Mouse (Mus musculus) kidney, adult 18-20 months (tissue): Measurements from ENCODE around the gene Ubtfl1.
A peak's percentile ranks its signal among the peaks of the same experiment; 100 is the strongest.
"Not testable (repeated sequence)": the region's sequence is repeated elsewhere in the genome, so short reads cannot be mapped to it uniquely, and the experiment has no call there.

Source experiments
- DNase-seq: peaks from one replicate; pipeline ENCODE4 v3.0.0; 2021

Gene Ubtfl1

GRCm38 (mm10) chr9:18404118-18404517 is at the start of gene Ubtfl1:
TSS of gene Ubtfl1 (plus strand) at chr9:18404418.
- no peak for DNase-seq

- not testable (repeated sequence) for DNase-seq
Observed at GRCm38 (mm10) chr9:18373026-18373425, 31.2 kb upstream of the Ubtfl1 start.

DNA sequence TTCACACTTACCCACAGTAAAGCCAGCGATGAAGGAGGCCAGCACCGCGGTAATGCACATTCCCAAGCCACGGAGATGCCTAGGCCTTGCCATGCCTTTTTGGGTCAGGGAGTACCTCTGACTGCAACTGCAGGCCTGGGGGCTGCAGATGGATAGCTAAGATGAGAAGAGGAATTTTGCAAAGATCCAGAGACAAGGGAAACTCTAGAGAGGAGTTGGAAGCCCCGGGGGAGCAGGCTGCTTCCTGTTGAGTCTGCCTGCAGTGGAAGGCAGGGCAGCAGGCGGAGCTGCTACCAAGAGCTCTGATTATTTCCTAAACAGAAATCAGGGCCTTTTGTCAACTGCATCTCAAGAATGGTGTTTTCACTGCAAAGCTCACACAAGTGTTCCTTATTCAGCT is 18.4 kb upstream of the Ubtfl1 start:
- peak; percentile 3 for DNase-seq

DNA sequence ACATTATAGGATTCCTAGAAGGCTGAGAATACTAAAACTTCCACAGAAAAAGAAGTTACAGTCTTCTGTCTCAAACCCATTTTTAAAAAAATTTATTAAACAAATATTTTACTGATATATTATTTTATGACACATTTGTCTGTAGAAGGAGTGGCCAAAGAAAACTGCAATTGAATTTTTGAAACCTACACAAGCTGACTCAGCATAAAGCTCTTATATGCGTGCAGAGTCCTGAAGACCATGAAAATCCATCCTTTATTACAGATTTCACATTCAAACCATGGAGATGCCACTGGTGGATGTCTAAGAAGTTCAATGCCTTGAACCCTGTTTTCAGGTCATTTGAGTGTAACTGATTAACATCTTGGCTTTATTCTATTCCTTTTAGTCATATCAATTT is 4.6 kb upstream of the Ubtfl1 start:
- DNase-seq = no peak

- DNase-seq = not testable (repeated sequence)
Observed at GRCm38 (mm10) chr9:18402895-18403294, 1.3 kb upstream of the Ubtfl1 start, which contains the start of gene Naalad2. TSS of gene Naalad2 (minus strand) at chr9:18402995.

DNA sequence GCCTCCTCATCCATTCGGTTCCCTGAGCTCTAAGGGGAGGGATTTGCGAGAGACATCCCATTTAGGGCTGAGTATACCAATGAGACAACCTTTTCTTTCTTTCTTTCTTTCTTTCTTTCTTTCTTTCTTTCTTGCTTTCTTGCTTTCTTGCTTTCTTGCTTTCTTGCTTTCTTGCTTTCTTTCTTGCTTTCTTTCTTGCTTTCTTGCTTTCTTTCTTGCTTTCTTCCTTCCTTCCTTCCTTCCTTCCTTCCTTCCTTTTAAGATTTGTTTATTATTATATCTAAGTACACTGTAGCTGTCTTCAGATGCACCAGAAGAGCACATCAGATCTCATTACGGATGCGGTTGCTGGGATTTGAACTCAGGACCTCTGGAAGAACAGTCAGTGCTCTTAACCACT is 8.2 kb downstream of the Ubtfl1 start:
- not testable (repeated sequence) for DNase-seq

DNA sequence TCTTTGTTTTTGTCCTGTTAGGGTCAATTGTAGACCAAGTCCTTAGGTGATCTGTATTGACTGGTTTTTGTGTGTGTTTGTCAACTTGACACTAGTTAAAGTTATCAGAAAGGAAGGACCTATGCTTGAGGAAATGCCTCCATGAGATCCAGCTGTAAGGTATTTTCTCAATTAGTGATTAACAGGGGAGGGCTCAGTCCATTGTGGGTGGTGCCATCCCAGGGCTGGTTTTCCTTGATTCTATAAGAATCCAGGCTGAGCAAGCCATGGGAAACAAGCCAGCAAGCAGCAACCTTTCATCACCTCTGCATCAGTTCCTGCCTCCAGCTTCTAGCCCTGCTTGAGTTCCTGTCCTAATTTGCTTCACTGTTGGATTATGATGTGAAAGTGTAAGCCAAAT is 26.1 kb downstream of the Ubtfl1 start, which contains the start of gene Mbd3l2:
TSS of gene Mbd3l2 (plus strand) at position 301 of the 400 bp plus-strand sequence.
- DNase-seq = no peak

- no peak for DNase-seq
Observed at GRCm38 (mm10) chr9:18431687-18432086, 27.5 kb downstream of the Ubtfl1 start.

DNA sequence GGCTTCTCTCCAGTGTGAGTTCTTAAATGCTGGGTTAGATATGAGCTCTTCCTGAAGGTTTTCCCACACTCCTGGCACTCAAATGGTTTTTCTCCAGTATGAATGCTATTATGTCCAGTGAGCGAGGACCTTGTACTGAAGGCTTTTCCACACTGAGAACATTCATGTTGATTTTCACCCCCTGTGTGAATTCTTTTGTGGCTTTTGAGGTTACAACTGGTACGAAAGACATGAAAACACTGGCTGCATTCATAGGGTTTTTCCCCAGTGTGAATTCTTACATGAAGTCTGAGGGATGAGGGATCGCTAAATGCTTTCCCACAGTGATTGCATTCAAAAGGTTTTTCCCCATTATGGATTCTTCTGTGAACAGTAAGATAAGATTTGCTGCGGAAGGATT is 52.3 kb downstream of the Ubtfl1 start:
- DNase-seq = no peak
